Mouse (Mus musculus): Measurements from ENCODE around the gene Iqcj.
A peak's percentile ranks its signal among the peaks of the same experiment; 100 is the strongest.

The Iqcj gene

GRCm38 (mm10) chr3:67954459-67955065 lies 62.5 kb downstream of the Iqcj start:
- DNase-seq (ENCODE audit: low spot score), result peak; percentile 77

GRCm38 (mm10) chr3:67959672-67960071 lies 67.7 kb downstream of the Iqcj start:
- DNase-seq (ENCODE audit: low spot score), result no peak

- DNase-seq (ENCODE audit: low spot score), result no peak
These were observed 68.1 kb downstream of the Iqcj start for GRCm38 (mm10) chr3:67960133-67960532.

- no peak for DNase-seq (ENCODE audit: low spot score)
These were observed 68.7 kb downstream of the Iqcj start for GRCm38 (mm10) chr3:67960727-67961126.

- no peak for DNase-seq (ENCODE audit: low spot score)
These were observed 70.1 kb downstream of the Iqcj start for GRCm38 (mm10) chr3:67961934-67962639.

- DNase-seq (ENCODE audit: low spot score), result no peak
These were observed 82.4 kb downstream of the Iqcj start for GRCm38 (mm10) chr3:67974340-67974998.

GRCm38 (mm10) chr3:67980006-67980405 lies 88.0 kb downstream of the Iqcj start:
- DNase-seq (ENCODE audit: low spot score), result no peak

- DNase-seq (ENCODE audit: low spot score), result peak; percentile 46
These were observed 91.3 kb downstream of the Iqcj start for GRCm38 (mm10) chr3:67983329-67983728.

GRCm38 (mm10) chr3:68002415-68002814 lies 110.4 kb downstream of the Iqcj start:
- DNase-seq (ENCODE audit: low spot score), result no peak

- no peak for DNase-seq (ENCODE audit: low spot score)
These were observed 120.3 kb downstream of the Iqcj start for GRCm38 (mm10) chr3:68012342-68012741.

GRCm38 (mm10) chr3:68015786-68016185 lies 123.8 kb downstream of the Iqcj start:
- DNase-seq (ENCODE audit: low spot score), result no peak

- no peak for DNase-seq (ENCODE audit: low spot score)
These were observed 127.4 kb downstream of the Iqcj start for GRCm38 (mm10) chr3:68019401-68019800.

- no peak for DNase-seq (ENCODE audit: low spot score)
These were observed 144.1 kb downstream of the Iqcj start for GRCm38 (mm10) chr3:68036097-68036496.

GRCm38 (mm10) chr3:68042951-68043350 lies 150.9 kb downstream of the Iqcj start:
- DNase-seq (ENCODE audit: low spot score), result no peak

- DNase-seq (ENCODE audit: low spot score), result peak; percentile 84
These were observed 153.7 kb downstream of the Iqcj start for GRCm38 (mm10) chr3:68045475-68046416.

- DNase-seq (ENCODE audit: low spot score), result peak; percentile 65
These were observed 161.5 kb downstream of the Iqcj start for GRCm38 (mm10) chr3:68053538-68053937.

- DNase-seq (ENCODE audit: low spot score), result no peak
These were observed 163.1 kb downstream of the Iqcj start for GRCm38 (mm10) chr3:68055071-68055470.

- DNase-seq (ENCODE audit: low spot score), result peak; percentile 79
These were observed 164.6 kb downstream of the Iqcj start for GRCm38 (mm10) chr3:68056373-68057275.

- peak; percentile 74 for DNase-seq (ENCODE audit: low spot score)
These were observed 167.3 kb downstream of the Iqcj start for GRCm38 (mm10) chr3:68059162-68059800.

GRCm38 (mm10) chr3:68064731-68065130 lies 172.7 kb downstream of the Iqcj start, which contains the start of gene Schip1:
Gene Schip1 (plus strand): TSS chr3:68064802.
- peak; percentile 85 for DNase-seq (ENCODE audit: low spot score)

All from embryo, embryonic 10 days (tissue).